Mouse (Mus musculus) cortical plate, adult 2 months (tissue): ENCODE results near the gene Iqgap1.

Experiments used
- CTCF ChIP-seq: fragments of 200-500 bp; IDR thresholded peaks from 2 replicates; pipeline ENCODE4 v1.5.1; 2011; ENCODE audit warnings: mild to moderate bottlenecking, control low read depth, low read length; ENCODE audit not compliant: insufficient read depth; ENCODE audit errors: extremely low read depth
- POLR2A ChIP-seq: fragments of 200-500 bp; IDR thresholded peaks from 2 replicates; pipeline ENCODE4 v1.6.1; 2011; ENCODE audit warnings: mild to moderate bottlenecking, low read length, control low read depth; ENCODE audit not compliant: insufficient read depth; ENCODE audit errors: extremely low read depth

GRCm38 (mm10) chr7:80839755-80840154, 14.0 kb upstream of the Iqgap1 start:
- TF ChIP-seq CTCF, result no peak
- no peak for TF ChIP-seq POLR2A
